Mouse (Mus musculus) lung, embryonic 14.5 days (tissue): Measurements from ENCODE around the gene Ankrd55. TPM values are rescaled to one million over a fixed set of nuclear protein-coding genes. Genes with fewer than 3 reads are reported as not detected.

Source experiments
- ATAC-seq: fragments of 200-750 bp; cut with Nextera tagmentation; 2 replicates; pipeline ENCODE4 v1.8.0; 2017; ENCODE audit warnings: mild to moderate bottlenecking, moderate TSS enrichment, moderate library complexity; ENCODE audit not compliant: insufficient read depth
- DNase-seq: peaks from one replicate; pipeline ENCODE4 v3.0.0-alpha.2; 2015
- H3K27ac ChIP-seq: fragments of 300-500 bp; sonication (generic); 2 replicates; pipeline ENCODE4 v1.5.1; 2014; ENCODE audit warnings: low read depth, mild to moderate bottlenecking, moderate library complexity
- H3K27me3 ChIP-seq: fragments of 300-500 bp; sonication (generic); 2 replicates; pipeline ENCODE4 v1.6.1; 2014; ENCODE audit warnings: low read length, control low read depth; ENCODE audit not compliant: insufficient read depth
- H3K36me3 ChIP-seq: fragments of 300-500 bp; sonication (generic); 2 replicates; pipeline ENCODE4 v1.6.1; 2014; ENCODE audit warnings: control low read depth; ENCODE audit not compliant: insufficient read depth
- H3K4me1 ChIP-seq: fragments of 300-500 bp; sonication (generic); 2 replicates; pipeline ENCODE4 v1.6.1; 2014; ENCODE audit warnings: antibody characterized with exemption, control low read depth; ENCODE audit not compliant: insufficient read depth
- H3K4me2 ChIP-seq: fragments of 300-500 bp; sonication (generic); 2 replicates; pipeline ENCODE4 v1.6.1; 2014; ENCODE audit warnings: mild to moderate bottlenecking
- H3K4me3 ChIP-seq: fragments of 300-500 bp; sonication (generic); 2 replicates; pipeline ENCODE4 v1.5.1; 2014; ENCODE audit warnings: low read depth, low read length
- H3K9ac ChIP-seq: fragments of 300-500 bp; sonication (generic); 2 replicates; pipeline ENCODE4 v1.6.1; 2014
- H3K9me3 ChIP-seq: fragments of 300-500 bp; sonication (generic); 2 replicates; pipeline ENCODE4 v1.6.1; 2016; ENCODE audit warnings: low read depth, low read length, control low read depth
- CTCF ChIP-seq: IDR thresholded peaks from 2 replicates; pipeline ENCODE4 v1.5.1; 2016; ENCODE audit warnings: antibody characterized with exemption, low read depth
- WGBS: fragments of 180-500 bp; shearing (Covaris S2); extraction: QIAGEN DNeasy Blood & Tissue Kit; methylation state at CpG from one replicate; pipeline ENCODE4 v1.1.7; 2014; 5-methylcytosine and 5-hydroxymethylcytosine counted together
- polyA plus RNA-seq: library from polyadenylated mRNA; unstranded; fragments of >200 nt; fragmentation: Nextera tagmentation; extraction: Ambion mirVana; gene quantifications from 2 replicates; pipeline ENCODE4 v1.2.1, GENCODE M21; 2014

The Ankrd55 gene
- polyA plus RNA-seq, 1 experiment from 2014 or later, result 0.18 TPM

- no peaks in the 10 kb centered on the region for H3K9me3 ChIP-seq
- no peak overlapping the region for H3K4me3 ChIP-seq
- no peak overlapping the region for H3K4me2 ChIP-seq
- H3K9ac ChIP-seq, result no peak overlapping the region
- no peak overlapping the region for H3K27ac ChIP-seq
- 0 out of 2 replicates have a peak, but pooled peaks cover 3% of the 10 kb centered on the region for H3K4me1 ChIP-seq
- no peak for TF ChIP-seq CTCF
- H3K36me3 ChIP-seq, result no peaks in the 10 kb centered on the region
- 59% methylated on average over 3 of the region's 3 CpGs for WGBS
- ATAC-seq, result no peak
- no peaks in the 10 kb centered on the region for H3K27me3 ChIP-seq
- DNase-seq, result peak; percentile 63
Observed at GRCm38 (mm10) chr13:112404723-112405122, 116.5 kb downstream of the Ankrd55 start.

- WGBS, result 25% methylated on average over 1 of the region's 1 CpGs
- no peak overlapping the region for H3K9ac ChIP-seq
- ATAC-seq, result no peak
- H3K27me3 ChIP-seq, result no peaks in the 10 kb centered on the region
- H3K4me2 ChIP-seq, result no peak overlapping the region
- no peak overlapping the region for H3K4me3 ChIP-seq
- no peak for TF ChIP-seq CTCF
- H3K9me3 ChIP-seq, result no peaks in the 10 kb centered on the region
- no peak for DNase-seq
- H3K36me3 ChIP-seq, result no peaks in the 10 kb centered on the region
- H3K27ac ChIP-seq, result no peak overlapping the region
- H3K4me1 ChIP-seq, result 0 out of 2 replicates have a peak, but pooled peaks cover 3% of the 10 kb centered on the region
Observed at GRCm38 (mm10) chr13:112405184-112405583, 116.9 kb downstream of the Ankrd55 start.

GRCm38 (mm10) chr13:112406618-112407017, 118.4 kb downstream of the Ankrd55 start:
- WGBS, result 64% methylated on average over 2 of the region's 2 CpGs
- no peak for ATAC-seq
- Histone ChIP-seq H3K9me3 (no peaks in the 10 kb centered on the region), H3K27me3 (no peaks in the 10 kb centered on the region), H3K36me3 (no peaks in the 10 kb centered on the region), H3K27ac (no peak overlapping the region), H3K4me3 (no peak overlapping the region), H3K4me1 (0 out of 2 replicates have a peak, but pooled peaks cover 3% of the 10 kb centered on the region), H3K9ac (no peak overlapping the region), H3K4me2 (no peak overlapping the region)
- no peak for TF ChIP-seq CTCF
- no peak for DNase-seq

GRCm38 (mm10) chr13:112407181-112407700, 119.0 kb downstream of the Ankrd55 start:
- ATAC-seq (no peak), DNase-seq (no peak)
- 0 out of 2 replicates have a peak, but pooled peaks cover 3% of the 10 kb centered on the region for H3K4me1 ChIP-seq
- no peak overlapping the region for H3K27ac ChIP-seq
- H3K4me2 ChIP-seq, result no peak overlapping the region
- no peaks in the 10 kb centered on the region for H3K36me3 ChIP-seq
- 81% methylated on average over 3 of the region's 3 CpGs for WGBS
- no peaks in the 10 kb centered on the region for H3K9me3 ChIP-seq
- no peak overlapping the region for H3K4me3 ChIP-seq
- H3K9ac ChIP-seq, result no peak overlapping the region
- no peak for TF ChIP-seq CTCF
- H3K27me3 ChIP-seq, result no peaks in the 10 kb centered on the region

GRCm38 (mm10) chr13:112407776-112408490, 119.7 kb downstream of the Ankrd55 start:
- no peak overlapping the region for H3K4me2 ChIP-seq
- 80% methylated on average over 9 of the region's 9 CpGs for WGBS
- H3K27me3 ChIP-seq, result no peaks in the 10 kb centered on the region
- H3K9me3 ChIP-seq, result no peaks in the 10 kb centered on the region
- H3K27ac ChIP-seq, result no peak overlapping the region
- H3K4me3 ChIP-seq, result no peak overlapping the region
- 0 out of 2 replicates have a peak, but pooled peaks cover 3% of the 10 kb centered on the region for H3K4me1 ChIP-seq
- DNase-seq (no peak), ATAC-seq (no peak)
- TF ChIP-seq CTCF, result no peak
- no peak overlapping the region for H3K9ac ChIP-seq
- no peaks in the 10 kb centered on the region for H3K36me3 ChIP-seq

GRCm38 (mm10) chr13:112408701-112409100, 120.5 kb downstream of the Ankrd55 start:
- no peaks in the 10 kb centered on the region for H3K36me3 ChIP-seq
- no peak overlapping the region for H3K27ac ChIP-seq
- WGBS, result 83% methylated on average over 4 of the region's 4 CpGs
- no peak for TF ChIP-seq CTCF
- DNase-seq (no peak), ATAC-seq (no peak)
- H3K4me2 ChIP-seq, result no peak overlapping the region
- H3K4me3 ChIP-seq, result no peak overlapping the region
- no peak overlapping the region for H3K9ac ChIP-seq
- H3K27me3 ChIP-seq, result no peaks in the 10 kb centered on the region
- no peaks in the 10 kb centered on the region for H3K9me3 ChIP-seq
- H3K4me1 ChIP-seq, result 0 out of 2 replicates have a peak, but pooled peaks cover 3% of the 10 kb centered on the region

- Histone ChIP-seq H3K9ac (no peak overlapping the region), H3K4me1 (0 out of 2 replicates have a peak, but pooled peaks cover 3% of the 10 kb centered on the region), H3K4me2 (no peak overlapping the region), H3K36me3 (no peaks in the 10 kb centered on the region), H3K27me3 (no peaks in the 10 kb centered on the region), H3K9me3 (no peaks in the 10 kb centered on the region), H3K4me3 (no peak overlapping the region), H3K27ac (no peak overlapping the region)
- ATAC-seq, result no peak
- no peak for TF ChIP-seq CTCF
- DNase-seq, result no peak
- 65% methylated on average over 2 of the region's 2 CpGs for WGBS
Observed at GRCm38 (mm10) chr13:112409331-112409730, 121.1 kb downstream of the Ankrd55 start.
